Mouse (Mus musculus): Measurements from ENCODE around the gene Banf1. TPM values are rescaled to one million over a fixed set of nuclear protein-coding genes. Genes with fewer than 3 reads are reported as not detected.

Gene Banf1
- polyA plus RNA-seq, 1 experiment, result 337 TPM

- Histone ChIP-seq H3ac (ENCODE audit: control insufficient read depth, insufficient read length) (no peak overlapping the region), H3K4me3 (no peak overlapping the region), H3K4me2 (ENCODE audit: low read depth) (peak overlapping the region; percentile 81), H3K79me2 (ENCODE audit: control insufficient read depth, insufficient read depth) (no peaks in the 10 kb centered on the region), H3K36me3 (ENCODE audit: control insufficient read depth, insufficient read depth) (no peaks in the 10 kb centered on the region), H3K27me3 (ENCODE audit: control insufficient read depth, insufficient read depth, insufficient read length) (no peaks in the 10 kb centered on the region)
- TF ChIP-seq REST (IDR thresholded peaks at IDR 0.05; ENCODE audit: insufficient read depth, insufficient read length) (no peak), POLR2A (IDR thresholded peaks at IDR 0.05; ENCODE audit: insufficient read length, low read depth) (no peak), MYOG (IDR thresholded peaks at IDR 0.05; ENCODE audit: control insufficient read depth in 1 of 3, insufficient read depth in 1 of 3, insufficient read length in 2 of 3, low read depth in 2 of 3) (no peak), USF1 (IDR thresholded peaks at IDR 0.05; ENCODE audit: low read depth) (no peak), CEBPB (IDR thresholded peaks at IDR 0.05; ENCODE audit: insufficient read depth, poor library complexity, severe bottlenecking) (no peak), TCF12 (IDR thresholded peaks at IDR 0.05; ENCODE audit: insufficient read depth, poor library complexity, severe bottlenecking) (no peak), SRF (IDR thresholded peaks at IDR 0.05; ENCODE audit: control insufficient read depth, insufficient read length, low read depth) (no peak), POLR2AphosphoS2 (IDR thresholded peaks at IDR 0.05; ENCODE audit: insufficient read length, low read depth) (no peak), MAX (IDR thresholded peaks at IDR 0.05; ENCODE audit: low read depth) (no peak), E2F4 (IDR thresholded peaks at IDR 0.05; ENCODE audit: insufficient read depth) (no peak)
Observed at GRCm38 (mm10) chr19:5348526-5349501, 18.2 kb downstream of the Banf1 start.

GRCm38 (mm10) chr19:5348064-5348463 is 18.9 kb downstream of the Banf1 start:
- TF ChIP-seq CEBPB (IDR thresholded peaks at IDR 0.05; ENCODE audit: insufficient read depth, poor library complexity, severe bottlenecking) (no peak), TCF3 (IDR thresholded peaks at IDR 0.05; ENCODE audit: insufficient read length, low read depth) (no peak), MYOG (IDR thresholded peaks at IDR 0.05; ENCODE audit: control insufficient read depth in 1 of 3, insufficient read depth in 1 of 3, insufficient read length in 2 of 3, low read depth in 2 of 3) (peak in 1 of 3 experiments; percentile 52), SRF (IDR thresholded peaks at IDR 0.05; ENCODE audit: control insufficient read depth, insufficient read length, low read depth) (no peak), MYOD1 (IDR thresholded peaks at IDR 0.05; ENCODE audit: control insufficient read depth in 1 of 3, insufficient read length in 2 of 3, low read depth in 2 of 3) (peak in 2 of 3 experiments; percentile 13 to 56), USF1 (IDR thresholded peaks at IDR 0.05; ENCODE audit: low read depth) (no peak), E2F4 (IDR thresholded peaks at IDR 0.05; ENCODE audit: insufficient read depth) (no peak), REST (IDR thresholded peaks at IDR 0.05; ENCODE audit: insufficient read depth, insufficient read length) (no peak), TCF12 (IDR thresholded peaks at IDR 0.05; ENCODE audit: insufficient read depth, poor library complexity, severe bottlenecking) (no peak), POLR2AphosphoS2 (IDR thresholded peaks at IDR 0.05; ENCODE audit: insufficient read length, low read depth) (no peak), MAX (IDR thresholded peaks at IDR 0.05; ENCODE audit: low read depth) (no peak), POLR2A (IDR thresholded peaks at IDR 0.05; ENCODE audit: insufficient read length, low read depth) (no peak)
- Histone ChIP-seq H3ac (ENCODE audit: control insufficient read depth, insufficient read length) (no peak overlapping the region), H3K27me3 (ENCODE audit: control insufficient read depth, insufficient read depth, insufficient read length) (no peaks in the 10 kb centered on the region), H3K4me3 (no peak overlapping the region), H3K79me2 (ENCODE audit: control insufficient read depth, insufficient read depth) (no peaks in the 10 kb centered on the region), H3K36me3 (ENCODE audit: control insufficient read depth, insufficient read depth) (no peaks in the 10 kb centered on the region), H3K4me2 (ENCODE audit: low read depth) (peak overlapping the region; percentile 61)

- H3K79me2 ChIP-seq (ENCODE audit: control insufficient read depth, insufficient read depth), result no peaks in the 10 kb centered on the region
- H3ac ChIP-seq (ENCODE audit: control insufficient read depth, insufficient read length), result no peak overlapping the region
- peak overlapping the region; percentile 75 for H3K4me2 ChIP-seq (ENCODE audit: low read depth)
- H3K36me3 ChIP-seq (ENCODE audit: control insufficient read depth, insufficient read depth), result no peaks in the 10 kb centered on the region
- TF ChIP-seq MYOG (IDR thresholded peaks at IDR 0.05; ENCODE audit: control insufficient read depth in 1 of 3, insufficient read depth in 1 of 3, insufficient read length in 2 of 3, low read depth in 2 of 3), result peak in 2 of 3 experiments; percentile 69 to 86
- peak; percentile 33 to 82 (median 82) for TF ChIP-seq MYOD1 (IDR thresholded peaks at IDR 0.05; ENCODE audit: control insufficient read depth in 1 of 3, insufficient read length in 2 of 3, low read depth in 2 of 3)
- TF ChIP-seq CEBPB (IDR thresholded peaks at IDR 0.05; ENCODE audit: insufficient read depth, poor library complexity, severe bottlenecking), result no peak
- TF ChIP-seq TCF12 (IDR thresholded peaks at IDR 0.05; ENCODE audit: insufficient read depth, poor library complexity, severe bottlenecking), result peak; percentile 73
- peak; percentile 6 for TF ChIP-seq POLR2AphosphoS2 (IDR thresholded peaks at IDR 0.05; ENCODE audit: insufficient read length, low read depth)
- TF ChIP-seq MAX (IDR thresholded peaks at IDR 0.05; ENCODE audit: low read depth), result peak; percentile 44
- no peak for TF ChIP-seq SRF (IDR thresholded peaks at IDR 0.05; ENCODE audit: control insufficient read depth, insufficient read length, low read depth)
- TF ChIP-seq TCF3 (IDR thresholded peaks at IDR 0.05; ENCODE audit: insufficient read length, low read depth), result peak; percentile 7
- peak; percentile 96 for TF ChIP-seq USF1 (IDR thresholded peaks at IDR 0.05; ENCODE audit: low read depth)
- no peak for TF ChIP-seq REST (IDR thresholded peaks at IDR 0.05; ENCODE audit: insufficient read depth, insufficient read length)
- TF ChIP-seq POLR2A (IDR thresholded peaks at IDR 0.05; ENCODE audit: insufficient read length, low read depth), result peak; percentile 14
- TF ChIP-seq E2F4 (IDR thresholded peaks at IDR 0.05; ENCODE audit: insufficient read depth), result no peak
- no peak overlapping the region for H3K4me3 ChIP-seq
- H3K27me3 ChIP-seq (ENCODE audit: control insufficient read depth, insufficient read depth, insufficient read length), result no peaks in the 10 kb centered on the region
Observed at GRCm38 (mm10) chr19:5345297-5346131, 21.5 kb downstream of the Banf1 start.

DNA sequence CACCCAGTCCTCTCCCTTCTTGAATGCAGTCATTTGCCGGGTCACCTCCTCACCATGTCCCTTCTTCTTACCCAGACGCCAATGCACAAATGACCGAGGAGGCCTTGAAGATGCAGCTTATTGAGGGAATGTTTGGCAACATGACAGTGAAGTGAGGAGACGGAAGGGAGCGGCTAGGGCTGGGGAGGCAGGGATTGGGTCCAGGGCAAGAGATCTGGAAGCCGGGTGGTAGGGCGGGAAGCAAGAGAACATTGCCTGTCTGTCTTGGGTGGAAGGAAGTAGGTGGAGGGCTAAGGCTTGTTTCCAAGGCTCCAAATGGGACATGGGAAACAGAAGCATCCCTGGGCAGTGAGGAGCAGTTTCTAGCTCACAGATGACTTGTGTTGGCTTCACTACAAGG is 25.6 kb downstream of the Banf1 start:
- H3K27me3 ChIP-seq (ENCODE audit: control insufficient read depth, insufficient read depth, insufficient read length), result no peaks in the 10 kb centered on the region
- H3K4me3 ChIP-seq, result no peak overlapping the region
- no peak overlapping the region for H3ac ChIP-seq (ENCODE audit: control insufficient read depth, insufficient read length)
- TF ChIP-seq TCF3 (IDR thresholded peaks at IDR 0.05; ENCODE audit: insufficient read length, low read depth), result no peak
- no peak for TF ChIP-seq MAX (IDR thresholded peaks at IDR 0.05; ENCODE audit: low read depth)
- TF ChIP-seq SRF (IDR thresholded peaks at IDR 0.05; ENCODE audit: control insufficient read depth, insufficient read length, low read depth), result no peak
- no peak for TF ChIP-seq CEBPB (IDR thresholded peaks at IDR 0.05; ENCODE audit: insufficient read depth, poor library complexity, severe bottlenecking)
- no peak for TF ChIP-seq TCF12 (IDR thresholded peaks at IDR 0.05; ENCODE audit: insufficient read depth, poor library complexity, severe bottlenecking)
- no peak for TF ChIP-seq USF1 (IDR thresholded peaks at IDR 0.05; ENCODE audit: low read depth)
- no peak for TF ChIP-seq POLR2A (IDR thresholded peaks at IDR 0.05; ENCODE audit: insufficient read length, low read depth)
- TF ChIP-seq POLR2AphosphoS2 (IDR thresholded peaks at IDR 0.05; ENCODE audit: insufficient read length, low read depth), result no peak
- no peak for TF ChIP-seq MYOD1 (IDR thresholded peaks at IDR 0.05; ENCODE audit: control insufficient read depth in 1 of 3, insufficient read length in 2 of 3, low read depth in 2 of 3)
- no peak for TF ChIP-seq REST (IDR thresholded peaks at IDR 0.05; ENCODE audit: insufficient read depth, insufficient read length)
- TF ChIP-seq MYOG (IDR thresholded peaks at IDR 0.05; ENCODE audit: control insufficient read depth in 1 of 3, insufficient read depth in 1 of 3, insufficient read length in 2 of 3, low read depth in 2 of 3), result no peak
- no peak for TF ChIP-seq E2F4 (IDR thresholded peaks at IDR 0.05; ENCODE audit: insufficient read depth)
- H3K4me2 ChIP-seq (ENCODE audit: low read depth), result no peak overlapping the region
- H3K36me3 ChIP-seq (ENCODE audit: control insufficient read depth, insufficient read depth), result no peaks in the 10 kb centered on the region
- no peaks in the 10 kb centered on the region for H3K79me2 ChIP-seq (ENCODE audit: control insufficient read depth, insufficient read depth)

Data from myocyte (in vitro differentiated cells).